Mouse (Mus musculus) CD8-positive naive resting alpha-beta T cell, adult 2 months (primary cell): ENCODE results near the gene Fev.

ENCODE experiments used
- DNase-seq, 2 experiments: peaks; one replicate each; pipeline ENCODE4 v3.0.0; 2022; ENCODE audit warnings: low read depth in 2 of 2, low spot score in 2 of 2

Fev gene

GRCm38 (mm10) chr1:74885369-74886042 lies at the start of gene Fev:
Gene Fev, minus strand, starts transcription at chr1:74885419.
- DNase-seq = no peak

- no peak for DNase-seq
Measured at GRCm38 (mm10) chr1:74927621-74928296, 42.5 kb upstream of the Fev start.

DNA sequence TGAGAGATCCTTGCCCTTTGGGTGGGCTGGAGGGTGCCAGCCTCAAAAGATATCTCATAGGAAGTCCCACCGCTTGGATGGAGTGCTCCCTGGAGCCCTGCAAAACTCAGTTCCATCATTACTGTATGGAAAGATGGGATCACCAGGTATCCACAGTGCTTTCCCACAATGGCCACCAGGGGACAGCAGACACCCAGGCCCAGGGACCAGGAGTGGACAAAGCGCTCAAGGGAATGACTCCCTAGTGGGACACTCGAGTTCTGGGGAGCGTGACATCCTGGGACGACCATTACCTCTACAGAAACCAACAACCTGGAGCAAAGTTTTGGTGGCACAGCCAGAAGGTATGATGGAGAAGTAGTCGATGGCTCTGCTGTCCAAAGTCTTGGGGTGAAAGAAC lies 41.5 kb upstream of the Fev start:
- no peak for DNase-seq

GRCm38 (mm10) chr1:74924464-74924863 lies 39.2 kb upstream of the Fev start:
- DNase-seq = no peak

- DNase-seq = no peak
Measured at GRCm38 (mm10) chr1:74915706-74916105, 30.5 kb upstream of the Fev start.

DNA sequence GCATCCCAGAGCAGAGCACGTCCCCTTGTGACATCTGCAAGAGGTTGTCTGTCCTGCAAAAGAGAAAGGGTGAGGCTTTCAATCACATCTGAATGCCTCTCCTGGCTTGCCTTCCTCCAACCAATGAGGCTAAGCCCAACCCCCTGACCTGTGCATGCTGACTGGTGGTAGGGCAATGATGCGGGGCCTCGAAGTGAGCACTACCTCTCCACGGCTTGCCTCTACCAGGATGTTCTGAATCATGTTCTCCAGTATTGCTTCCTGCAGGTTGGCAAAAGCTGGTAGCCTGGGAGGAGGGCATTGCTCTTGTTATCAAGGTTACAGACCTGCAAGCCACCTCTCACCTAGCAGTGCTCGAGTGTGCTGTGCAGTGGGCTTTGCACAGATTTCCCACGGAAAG lies 17.0 kb upstream of the Fev start:
- no peak for DNase-seq

DNA sequence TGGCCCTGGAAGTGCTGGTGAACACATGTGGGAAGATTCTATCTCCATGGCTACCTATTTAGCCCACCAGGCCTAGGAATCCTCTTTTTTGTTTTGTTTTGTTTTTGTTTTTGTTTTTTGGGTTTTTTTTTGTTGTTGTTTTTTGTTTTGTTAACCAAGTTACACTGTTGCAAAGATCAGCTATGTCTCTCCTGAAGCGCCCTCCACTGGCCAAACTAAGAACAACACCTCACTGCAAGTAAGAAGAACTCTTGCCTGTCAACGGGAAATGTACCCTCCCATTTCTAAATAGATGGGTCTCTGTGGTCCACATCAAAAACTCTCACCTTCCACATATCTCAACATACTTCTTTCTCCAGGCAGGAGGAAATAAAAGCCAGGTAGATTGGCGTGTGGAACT lies 16.5 kb upstream of the Fev start:
- peak; percentile 10 to 16 for DNase-seq

DNA sequence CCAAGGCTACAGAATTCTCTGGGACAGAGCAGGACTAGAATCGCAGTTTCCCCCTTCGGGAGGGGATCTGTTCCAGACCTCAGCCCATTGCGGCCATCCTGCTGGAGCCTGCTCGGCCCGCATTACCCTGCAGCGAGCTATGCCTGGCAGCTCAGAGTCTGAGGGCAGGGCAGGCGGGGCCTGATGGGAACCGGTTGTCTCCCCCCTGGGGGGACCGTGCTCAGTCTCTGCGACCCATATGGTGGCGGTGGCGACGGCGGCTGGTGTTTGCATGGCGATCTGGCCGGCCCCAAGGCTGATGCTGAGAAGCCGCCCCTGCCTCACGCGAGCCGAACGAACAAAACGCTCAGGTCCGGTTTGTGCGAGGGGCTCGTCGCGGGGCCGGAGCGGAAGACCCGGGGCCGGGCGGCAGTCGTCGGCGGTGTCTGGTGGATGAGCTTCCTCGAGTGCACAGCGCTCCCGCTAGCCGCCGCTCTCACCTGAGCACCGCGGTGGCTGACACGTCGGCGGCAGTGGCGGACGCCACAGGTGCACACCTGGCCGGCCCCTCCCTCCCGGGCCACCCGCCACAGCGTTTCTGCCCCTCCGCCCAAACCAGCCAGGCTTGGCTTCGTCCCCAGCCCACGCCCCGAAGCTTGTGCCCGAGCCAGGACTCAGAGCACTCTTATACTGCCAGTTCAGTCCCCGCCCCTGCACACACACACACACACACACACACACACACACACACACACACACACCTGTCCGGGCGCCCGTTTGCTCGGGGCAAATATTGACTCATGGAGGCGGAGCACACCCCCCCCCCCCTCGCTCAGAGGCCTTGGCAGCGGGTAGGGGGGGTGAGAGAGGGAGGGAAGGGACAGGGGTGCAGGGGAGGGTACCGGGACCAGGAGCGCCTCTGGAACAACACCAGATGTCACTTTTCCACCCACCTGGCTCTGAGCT lies 15.4 kb upstream of the Fev start:
- no peak for DNase-seq

- DNase-seq = no peak
Measured at GRCm38 (mm10) chr1:74898656-74899431, 13.6 kb upstream of the Fev start.

DNA sequence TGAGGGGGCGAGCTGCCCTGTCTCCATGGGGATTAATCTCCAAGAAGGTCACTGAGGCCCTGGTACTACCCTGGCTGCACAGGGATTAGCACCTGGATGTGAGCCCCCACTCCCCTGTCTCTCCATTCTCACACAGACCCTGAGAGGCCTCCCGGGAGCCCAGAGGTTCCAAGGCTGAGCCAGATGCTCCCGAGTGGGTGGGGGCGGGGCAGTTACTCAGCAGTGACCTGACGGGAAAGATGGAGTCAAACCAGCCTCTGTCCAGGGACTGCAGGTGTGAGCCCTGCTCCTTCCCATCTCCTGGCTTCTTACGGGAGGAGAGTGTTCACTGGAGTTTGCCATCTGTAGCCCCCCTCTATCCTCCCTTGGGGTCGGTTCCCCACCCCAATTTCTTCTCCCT lies 12.8 kb upstream of the Fev start:
- no peak for DNase-seq

GRCm38 (mm10) chr1:74894966-74895365 lies 9.7 kb upstream of the Fev start:
- peak; percentile 7 to 38 for DNase-seq

GRCm38 (mm10) chr1:74893134-74893855 lies 8.1 kb upstream of the Fev start, which contains the start of gene Cryba2:
Gene Cryba2, minus strand, starts transcription at chr1:74893143.
- no peak for DNase-seq

DNA sequence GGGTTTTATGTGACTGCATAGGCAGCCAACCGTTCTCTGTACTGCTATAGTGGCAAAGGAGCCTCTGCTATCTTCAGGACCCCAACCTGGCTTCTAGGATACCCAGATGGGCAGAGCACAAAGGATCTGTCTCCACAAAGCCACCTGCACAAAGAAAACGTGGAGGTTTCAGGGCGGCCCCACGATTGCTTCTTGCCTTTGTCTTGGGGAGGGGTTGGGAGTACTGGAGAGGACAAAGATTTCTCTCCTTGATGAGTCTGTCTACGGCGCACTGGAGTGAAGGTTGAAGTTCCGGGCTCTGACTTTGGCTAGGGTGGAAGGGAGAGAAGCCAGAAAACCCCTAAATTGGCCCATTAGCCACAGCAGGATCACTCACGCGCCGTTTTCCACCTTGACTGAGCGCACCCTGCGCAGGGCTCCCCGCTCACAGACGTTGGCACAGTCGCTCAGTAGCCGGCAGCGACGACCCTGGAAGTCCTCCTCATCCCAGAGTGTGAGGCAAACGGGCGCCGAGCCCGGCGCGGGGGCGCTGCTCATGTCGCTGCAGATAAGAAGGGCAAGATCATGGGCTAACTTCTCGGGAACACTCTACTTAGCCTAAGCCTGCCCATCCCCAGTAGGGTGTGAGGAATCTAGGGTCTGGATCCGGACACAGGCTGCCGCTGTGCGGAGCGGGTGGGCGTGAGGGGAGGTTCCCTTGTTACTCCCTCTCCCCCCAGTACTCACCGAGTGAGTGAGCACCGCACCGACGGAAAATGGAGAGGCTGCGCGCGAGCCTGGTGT lies 7.3 kb upstream of the Fev start:
- no peak for DNase-seq

- DNase-seq = no peak
Measured at GRCm38 (mm10) chr1:74891513-74891912, 6.3 kb upstream of the Fev start.

DNA sequence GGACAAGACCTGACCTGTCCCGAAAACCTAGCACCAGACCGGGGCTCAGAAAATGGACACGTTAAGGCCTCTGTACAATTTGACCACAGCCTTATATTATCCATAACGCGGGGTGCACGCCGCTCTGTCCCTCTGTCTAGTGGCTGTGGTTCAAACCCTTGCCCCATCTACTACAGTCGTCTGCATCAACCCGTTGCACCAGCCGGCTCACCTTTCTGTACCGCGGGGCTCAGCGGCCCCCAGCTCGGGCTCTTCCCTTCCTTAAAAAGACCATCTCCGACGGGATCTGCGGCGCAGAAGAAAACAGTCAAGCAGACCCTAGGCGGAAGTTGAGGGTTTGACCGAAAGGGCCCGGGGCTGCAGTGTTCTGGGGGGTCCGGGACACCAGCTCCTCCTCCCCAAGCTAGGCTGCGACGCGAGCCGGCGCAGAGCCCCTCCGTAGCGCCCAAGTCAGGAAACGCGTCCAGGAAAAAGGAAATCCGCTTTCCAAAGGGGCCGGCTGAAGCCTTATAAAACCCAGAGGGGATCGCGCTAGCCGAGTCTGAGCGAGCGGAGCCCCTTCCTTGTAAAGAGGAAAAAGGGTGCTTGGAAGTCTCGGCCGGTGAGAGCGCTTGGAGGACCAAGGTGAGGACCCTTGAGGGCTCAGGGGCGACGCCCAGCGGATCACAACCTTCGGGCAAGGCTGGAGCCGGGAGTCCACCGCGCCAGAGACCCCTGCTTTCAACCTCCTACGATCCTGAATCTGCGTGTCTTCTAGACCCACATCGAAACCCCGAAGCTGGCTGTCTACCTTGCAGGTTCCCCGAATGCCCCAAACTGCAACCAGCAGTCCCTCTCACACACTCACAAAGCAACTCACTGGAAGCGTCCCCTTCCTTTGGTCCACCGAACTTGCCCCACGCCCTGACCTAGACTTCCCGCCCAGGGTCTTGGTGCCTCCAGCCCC lies 750 bp downstream of the Fev start:
- DNase-seq = no peak

DNA sequence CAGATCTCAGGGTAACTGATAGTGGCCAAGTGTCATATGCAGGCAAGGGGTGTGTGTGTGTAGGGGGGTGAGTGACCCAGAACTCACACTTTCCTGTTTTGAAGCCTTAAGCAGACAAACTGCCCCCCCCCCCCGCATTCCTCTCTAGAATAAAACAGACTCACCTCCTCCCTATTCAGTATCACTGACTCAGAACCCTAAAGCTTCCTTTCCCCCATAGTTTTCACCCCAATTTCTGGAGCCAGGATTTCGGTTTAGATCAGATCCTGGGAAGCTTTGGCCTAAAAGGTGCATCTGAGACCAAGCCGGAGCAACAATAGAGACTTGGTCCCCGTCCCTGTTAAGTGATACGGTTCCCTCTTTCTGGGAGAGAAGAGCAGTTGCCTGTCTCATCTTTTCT lies 1.8 kb downstream of the Fev start:
- DNase-seq = no peak

DNA sequence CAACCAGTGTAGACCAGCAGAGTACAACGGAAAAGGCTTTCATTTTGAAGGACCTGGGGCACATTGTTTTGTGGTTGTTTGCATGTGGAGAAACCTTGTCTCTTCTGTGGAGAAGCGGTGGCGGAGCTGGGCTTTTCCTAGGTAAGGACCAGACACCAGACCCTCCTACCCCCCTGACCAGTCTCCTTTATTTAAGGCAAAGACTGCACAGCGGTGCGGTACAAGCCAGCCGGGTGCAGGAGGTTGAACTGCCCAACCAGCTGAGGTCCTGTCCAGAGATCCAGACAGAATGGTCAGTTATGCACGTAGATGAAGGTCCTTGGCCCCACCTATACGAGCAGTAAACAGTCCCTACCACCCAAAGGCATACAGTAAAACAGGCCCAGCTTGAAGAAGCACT lies 2.4 kb downstream of the Fev start:
- DNase-seq = no peak

- no peak for DNase-seq
Measured at GRCm38 (mm10) chr1:74882055-74882734, 3.0 kb downstream of the Fev start.
